Comparison of ENCODE assay signal across 17 mouse cellular contexts in genomic region chr17:48615248-48615647, GRCm38 (mm10).
"Had no signal": no experiment of that assay in that cellular context is flagged by ENCODE, and none has a peak within 500 bp of the region (broad histone marks: within the 10 kb centered on the region; RNA-seq: fewer than 3 reads in every experiment).

No protein-coding gene starts in this region.

- H3K4me3 ChIP-seq: limb, embryonic 12.5 days; limb, embryonic 15.5 days; megakaryocyte, embryonic 14.5 days; midbrain, embryonic 10.5 days had no signal

- DNase-seq: kidney, adult 9 months; kidney, postnatal 14 days; left cerebral cortex, postnatal 4 days; liver, postnatal 0 days; lung, embryonic 14.5 days; midbrain, embryonic 14.5 days; right cerebral cortex, postnatal 14 days; right cerebral cortex, postnatal 4 days; thymus, postnatal 25 days had no signal

- H3K27me3 ChIP-seq: limb, embryonic 12.5 days; limb, embryonic 15.5 days; megakaryocyte, embryonic 14.5 days had no signal

- H3K9ac ChIP-seq: limb, embryonic 12.5 days; limb, embryonic 15.5 days; liver, embryonic 14.5 days; liver, postnatal 0 days; lung, embryonic 14.5 days had no signal

- H3K36me3 ChIP-seq: limb, embryonic 12.5 days; limb, embryonic 15.5 days; midbrain, embryonic 10.5 days had no signal

- H3K4me2 ChIP-seq: limb, embryonic 12.5 days; limb, embryonic 15.5 days; liver, embryonic 11.5 days; lung, embryonic 14.5 days had no signal

- H3K4me1 ChIP-seq: limb, embryonic 12.5 days; limb, embryonic 15.5 days; megakaryocyte, embryonic 14.5 days had no signal

- ATAC-seq: liver, postnatal 0 days; lung, postnatal 0 days had no signal

- H3K9me3 ChIP-seq: limb, embryonic 15.5 days had no signal

- H3K27ac ChIP-seq: limb, embryonic 12.5 days; limb, embryonic 15.5 days; liver, embryonic 14.5 days; macrophage; midbrain, embryonic 10.5 days had no signal
